Mouse (Mus musculus) embryonic facial prominence, embryonic 11.5 days (tissue): ENCODE results near the gene Ell. TPM values are rescaled to one million over a fixed set of nuclear protein-coding genes. Genes with fewer than 3 reads are reported as not detected.
"Not testable (repeated sequence)": the region's sequence is repeated elsewhere in the genome, so short reads cannot be mapped to it uniquely, and the experiment has no call there.

Experiments
- ATAC-seq: fragments of 200-750 bp; cut with Nextera tagmentation; replicated peaks from 2 replicates; pipeline ENCODE4 v1.8.0; 2017; ENCODE audit warnings: low read depth; ENCODE audit not compliant: insufficient number of reproducible peaks, low FRiP score, low TSS enrichment
- DNase-seq: peaks from one replicate; pipeline ENCODE4 v3.0.0-alpha.2; 2015; ENCODE audit warnings: low spot score
- H3K27ac ChIP-seq: fragments of 300-500 bp; sonication (generic); replicated peaks from 2 replicates; pipeline ENCODE4 v1.5.1; 2014; ENCODE audit warnings: mild to moderate bottlenecking, low read depth, low read length, control low read depth
- H3K27me3 ChIP-seq: fragments of 300-500 bp; sonication (generic); 2 replicates; pipeline ENCODE4 v1.6.1; 2014; ENCODE audit warnings: mild to moderate bottlenecking, low read length, moderate library complexity, mixed read lengths; ENCODE audit not compliant: control insufficient read depth, insufficient read depth
- H3K36me3 ChIP-seq: fragments of 300-500 bp; sonication (generic); replicated peaks from 2 replicates; pipeline ENCODE4 v1.6.1; 2014; ENCODE audit warnings: low read depth, mild to moderate bottlenecking, low read length, moderate library complexity, mixed read lengths; ENCODE audit not compliant: control insufficient read depth, insufficient read depth
- H3K4me1 ChIP-seq: fragments of 300-500 bp; sonication (generic); 2 replicates; pipeline ENCODE4 v1.6.1; 2014; ENCODE audit warnings: low read length, mixed read lengths; ENCODE audit not compliant: control insufficient read depth, insufficient read depth
- H3K4me2 ChIP-seq: fragments of 300-500 bp; sonication (generic); 2 replicates; pipeline ENCODE4 v1.6.1; 2014; ENCODE audit warnings: low read depth, mild to moderate bottlenecking, control low read depth, low read length, moderate library complexity
- H3K4me3 ChIP-seq: fragments of 300-500 bp; sonication (generic); 2 replicates; pipeline ENCODE4 v1.5.1; 2014; ENCODE audit warnings: low read depth, low read length, control low read depth
- H3K9ac ChIP-seq: fragments of 300-500 bp; sonication (generic); replicated peaks from 2 replicates; pipeline ENCODE4 v1.6.1; 2014; ENCODE audit warnings: mild to moderate bottlenecking, control low read depth, low read length
- H3K9me3 ChIP-seq: fragments of 300-500 bp; sonication (generic); replicated peaks from 2 replicates; pipeline ENCODE4 v1.6.1; 2016; ENCODE audit warnings: mild to moderate bottlenecking, low read length, inconsistent platforms, mixed read lengths; ENCODE audit not compliant: control insufficient read depth
- WGBS: fragments of 180-500 bp; shearing (Covaris S2); extraction: QIAGEN DNeasy Blood & Tissue Kit; methylation state at CpG from one replicate; pipeline ENCODE4 v1.1.7; 2014; 5-methylcytosine and 5-hydroxymethylcytosine counted together
- polyA plus RNA-seq: library from polyadenylated mRNA; unstranded; fragments of >200 nt; fragmentation: Nextera tagmentation; extraction: Ambion mirVana; gene quantifications from 2 replicates; pipeline ENCODE4 v1.2.1, GENCODE M21; 2014

Ell gene
- polyA plus RNA-seq, 1 experiment from 2014 or later = 16.1 TPM

DNA sequence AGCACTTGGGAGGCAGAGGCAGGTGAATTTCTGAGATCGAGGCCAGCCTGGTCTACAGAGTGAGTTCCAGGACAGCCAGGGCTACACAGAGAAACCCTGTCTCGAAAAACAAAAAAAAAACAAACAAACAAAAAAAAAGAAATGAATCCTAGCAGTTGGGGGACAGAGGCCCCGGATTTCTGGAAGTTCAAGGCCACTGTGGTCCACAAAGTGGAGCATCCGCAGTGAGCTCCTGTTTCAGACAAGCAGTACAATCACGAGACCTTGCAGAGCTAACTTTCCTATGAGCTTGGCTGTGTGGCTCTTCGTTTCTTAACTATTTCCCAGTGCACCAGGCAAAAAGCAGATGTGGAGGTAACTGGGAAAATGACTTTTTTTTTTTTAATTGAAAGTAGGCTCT, 28.1 kb upstream of the Ell start:
- Histone ChIP-seq H3K9ac (peak overlapping the region; percentile 99; the same call in 1 of the 2 replicates), H3K4me3 (peak overlapping the region; percentile 99), H3K4me2 (peak overlapping the region; percentile 32)
- H3K9me3 ChIP-seq, H3K27me3 ChIP-seq, H3K36me3 ChIP-seq, DNase-seq, H3K4me1 ChIP-seq, H3K27ac ChIP-seq, ATAC-seq: not testable (repeated sequence)
- WGBS = 84% methylated on average over 6 of the region's 6 CpGs

DNA sequence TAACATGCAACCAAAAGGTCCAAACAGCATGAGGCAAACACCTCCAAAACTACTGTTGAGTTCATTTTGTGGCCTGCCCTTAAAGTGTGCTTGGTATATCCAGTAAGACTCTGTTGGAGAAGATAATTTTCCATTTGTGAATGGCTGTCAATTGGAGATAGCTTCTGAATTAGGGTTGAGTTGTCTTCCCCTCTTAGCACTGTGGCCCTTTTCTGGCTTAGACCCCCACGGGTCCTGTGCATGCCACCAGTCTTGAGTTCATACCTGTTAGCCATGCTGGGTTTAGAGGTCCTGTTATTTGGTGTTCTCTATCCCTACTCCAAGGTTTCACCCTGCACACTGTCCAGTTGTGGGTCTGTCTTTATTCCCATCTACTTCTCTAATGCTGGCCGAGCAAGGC, 27.5 kb upstream of the Ell start:
- Histone ChIP-seq H3K4me2 (no peak overlapping the region), H3K9me3 (no peaks in the 10 kb centered on the region), H3K27ac (no peak overlapping the region), H3K4me1 (peaks cover 8% of the 10 kb centered on the region), H3K4me3 (no peak overlapping the region), H3K27me3 (no peaks in the 10 kb centered on the region), H3K9ac (no peak overlapping the region), H3K36me3 (peaks cover 8% of the 10 kb centered on the region)
- ATAC-seq (no peak), DNase-seq (no peak)
- WGBS = 97% methylated on average over 2 of the region's 2 CpGs

DNA sequence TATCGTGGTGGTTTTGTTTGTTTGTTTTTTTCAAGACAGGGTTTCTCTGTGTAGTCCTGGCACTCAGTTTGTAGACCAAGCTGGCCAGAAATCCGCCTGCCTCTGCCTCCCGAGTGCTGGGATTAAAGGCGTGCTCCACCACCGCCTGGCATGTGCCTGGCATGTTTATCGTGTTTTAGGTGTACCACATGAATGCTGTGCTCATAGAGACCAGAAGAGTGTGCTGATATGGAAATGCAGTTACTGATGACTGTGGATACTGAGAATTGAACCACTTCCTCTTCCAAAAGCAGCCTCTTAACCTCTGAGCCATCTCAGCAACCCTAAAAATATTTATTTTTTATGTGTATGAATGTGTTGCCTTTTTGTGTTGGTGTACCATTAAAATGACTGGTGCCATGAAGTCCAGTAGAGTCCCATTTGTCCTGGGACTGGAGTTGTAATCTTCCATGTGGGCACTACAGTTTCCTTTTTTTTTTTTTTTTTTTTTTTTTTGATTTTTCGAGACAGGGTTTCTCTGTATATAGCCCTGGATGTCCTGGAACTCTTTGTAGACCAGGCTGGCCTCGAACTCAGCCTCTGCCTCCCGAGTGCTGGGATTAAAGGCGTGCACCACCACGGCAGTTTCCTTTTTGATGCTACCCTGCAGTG, 26.9 kb upstream of the Ell start:
- H3K27me3 ChIP-seq = no peaks in the 10 kb centered on the region
- no peak for DNase-seq
- no peak for ATAC-seq
- peaks cover 8% of the 10 kb centered on the region for H3K36me3 ChIP-seq
- no peak overlapping the region for H3K27ac ChIP-seq
- whole genome bisulfite sequencing = 94% methylated on average over 11 of the region's 11 CpGs
- H3K9ac ChIP-seq = no peak overlapping the region
- H3K4me3 ChIP-seq = no peak overlapping the region
- H3K4me1 ChIP-seq = peaks cover 8% of the 10 kb centered on the region
- no peak overlapping the region for H3K4me2 ChIP-seq
- no peaks in the 10 kb centered on the region for H3K9me3 ChIP-seq

DNA sequence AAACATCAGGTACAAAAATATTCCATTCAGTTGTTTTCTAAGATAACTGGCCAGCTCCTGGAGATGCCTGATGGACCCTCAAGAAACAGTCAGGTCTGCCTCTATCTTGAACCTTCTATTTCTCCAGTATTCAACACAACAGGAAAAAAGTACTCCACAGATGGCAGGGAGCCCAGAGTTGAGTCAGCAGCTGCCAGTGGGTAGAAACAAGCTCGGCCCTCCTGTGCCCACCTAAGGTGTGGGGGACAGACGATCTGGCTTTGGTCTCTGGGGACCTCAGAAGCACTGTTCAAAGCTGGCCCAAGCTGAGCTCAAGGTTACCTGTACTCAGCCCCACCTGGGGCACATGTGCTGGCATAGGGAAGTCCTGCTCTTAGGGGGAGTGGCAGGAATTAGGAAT, 25.8 kb upstream of the Ell start:
- no peak for DNase-seq
- no peak overlapping the region for H3K9ac ChIP-seq
- no peaks in the 10 kb centered on the region for H3K9me3 ChIP-seq
- H3K4me3 ChIP-seq = no peak overlapping the region
- H3K27me3 ChIP-seq = no peaks in the 10 kb centered on the region
- H3K36me3 ChIP-seq = peaks cover 2% of the 10 kb centered on the region
- no peak overlapping the region for H3K27ac ChIP-seq
- no peak for ATAC-seq
- H3K4me2 ChIP-seq = no peak overlapping the region
- peaks cover 8% of the 10 kb centered on the region for H3K4me1 ChIP-seq
- 84% methylated on average over 2 of the region's 2 CpGs for WGBS

DNA sequence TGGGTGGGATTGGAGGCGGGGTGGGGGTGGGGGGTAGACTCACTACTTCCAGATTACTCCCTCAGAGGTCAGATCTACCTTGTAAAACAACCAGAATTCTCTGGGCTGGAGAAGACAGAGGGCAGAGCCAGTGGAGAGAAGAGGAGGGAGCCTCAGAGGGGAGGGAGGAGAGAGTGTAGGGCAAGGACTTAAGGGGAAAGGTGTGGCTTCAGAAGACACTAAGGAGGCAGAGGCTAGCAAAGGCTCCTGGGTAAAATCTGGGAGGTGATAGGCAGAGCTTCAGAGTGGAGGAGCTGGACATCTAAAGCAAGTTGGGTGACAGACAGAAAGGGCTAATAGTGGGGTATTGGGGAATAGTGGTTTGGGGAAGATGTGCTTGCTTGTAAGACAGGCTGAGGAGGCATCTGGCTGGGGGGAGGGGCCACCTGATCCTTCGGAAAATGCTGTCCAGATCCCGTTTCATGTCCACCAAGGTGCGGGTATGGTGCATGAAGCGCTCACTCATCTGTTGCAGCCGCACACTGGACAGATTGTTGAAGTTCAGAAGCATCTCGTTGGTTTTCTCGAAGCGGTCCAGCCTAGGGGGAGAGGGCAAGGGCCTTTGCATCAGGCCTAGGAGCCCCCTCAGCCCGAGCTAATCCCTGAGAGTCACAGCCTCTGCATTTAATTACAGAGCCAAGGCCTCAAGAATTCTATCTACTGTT, 21.2 kb upstream of the Ell start:
- Histone ChIP-seq H3K4me2 (no peak overlapping the region), H3K9me3 (no peaks in the 10 kb centered on the region), H3K4me3 (no peak overlapping the region), H3K27ac (no peak overlapping the region), H3K9ac (no peak overlapping the region; the same call in 1 of the 2 replicates), H3K27me3 (no peaks in the 10 kb centered on the region), H3K36me3 (no peaks in the 10 kb centered on the region; the same call in 1 of the 2 replicates), H3K4me1 (no peaks in the 10 kb centered on the region; the same call in 1 of the 2 replicates)
- no peak for ATAC-seq
- WGBS = 63% methylated on average over 10 of the region's 10 CpGs
- no peak for DNase-seq

DNA sequence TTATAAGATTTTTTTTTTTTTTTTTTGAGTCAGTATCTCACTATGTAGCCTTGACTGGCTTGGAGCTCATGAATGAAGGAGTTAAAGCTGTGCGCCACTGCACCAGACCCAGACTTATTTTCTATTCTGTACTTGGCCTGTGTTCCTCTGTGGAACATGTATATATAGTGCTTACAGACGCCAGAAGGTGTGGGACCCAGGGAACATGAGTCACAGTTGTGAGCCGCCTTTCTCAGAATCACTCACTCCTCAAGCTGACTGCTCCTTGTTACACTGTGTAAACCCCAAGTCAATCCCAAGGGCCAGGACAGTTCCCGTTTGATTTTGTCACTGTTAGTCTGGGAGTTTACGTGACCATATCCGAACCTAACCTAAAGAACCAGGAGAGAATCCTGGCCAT, 20.2 kb upstream of the Ell start:
- 91% methylated on average over 6 of the region's 6 CpGs for WGBS
- Histone ChIP-seq H3K4me1 (no peaks in the 10 kb centered on the region; the same call in 1 of the 2 replicates), H3K9ac (no peak overlapping the region), H3K36me3 (no peaks in the 10 kb centered on the region), H3K27ac (no peak overlapping the region), H3K4me2 (no peak overlapping the region), H3K4me3 (no peak overlapping the region), H3K27me3 (no peaks in the 10 kb centered on the region), H3K9me3 (no peaks in the 10 kb centered on the region)
- ATAC-seq (no peak), DNase-seq (no peak)

DNA sequence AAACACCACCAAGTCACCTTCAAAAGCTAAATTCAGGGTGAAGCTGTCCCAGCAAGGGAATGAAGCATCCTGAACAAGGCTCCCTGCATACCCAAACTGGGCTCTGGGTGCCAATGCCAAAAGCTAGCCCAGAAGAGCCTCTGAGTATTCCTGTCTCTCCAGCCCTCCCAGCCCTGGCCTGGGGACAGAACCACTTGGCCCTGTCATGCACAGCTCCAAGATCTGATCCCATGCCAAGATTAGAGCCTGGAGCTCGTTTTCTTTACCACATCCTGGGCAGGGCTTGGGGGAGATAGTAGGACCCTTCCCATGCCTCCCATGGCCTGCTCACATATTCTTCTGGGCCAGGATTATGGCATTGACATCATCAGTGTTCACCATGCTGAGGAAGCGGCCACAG, 19.7 kb upstream of the Ell start:
- DNase-seq (no peak), ATAC-seq (no peak)
- H3K27me3 ChIP-seq = no peaks in the 10 kb centered on the region
- H3K9ac ChIP-seq = no peak overlapping the region
- no peaks in the 10 kb centered on the region; the same call in 1 of the 2 replicates for H3K4me1 ChIP-seq
- H3K36me3 ChIP-seq = no peaks in the 10 kb centered on the region
- no peak overlapping the region for H3K27ac ChIP-seq
- H3K4me3 ChIP-seq = no peak overlapping the region
- no peak overlapping the region for H3K4me2 ChIP-seq
- WGBS = 67% methylated on average over 2 of the region's 2 CpGs
- H3K9me3 ChIP-seq = no peaks in the 10 kb centered on the region
